Mouse (Mus musculus) heart, adult 2 months (tissue): Measurements from ENCODE around the gene Ush1c. TPM values are rescaled to one million over a fixed set of nuclear protein-coding genes. Genes with fewer than 3 reads are reported as not detected.

Experiments used
- DNase-seq, 2 experiments: peaks; one replicate each; pipeline ENCODE4 v3.0.0; 2021
- H3K27ac ChIP-seq: fragments of 200-600 bp; 2 replicates; pipeline ENCODE4 v1.8.1; 2022
- H3K27me3 ChIP-seq: fragments of 200-500 bp; 2 replicates; pipeline ENCODE4 v1.6.1; 2012; ENCODE audit warnings: mild to moderate bottlenecking, low read length, inconsistent platforms, mixed read lengths; ENCODE audit not compliant: control insufficient read depth, insufficient read depth
- H3K36me3 ChIP-seq: fragments of 200-500 bp; 2 replicates; pipeline ENCODE4 v1.6.1; 2012; ENCODE audit warnings: low read length, inconsistent platforms; ENCODE audit not compliant: control insufficient read depth, insufficient read depth
- H3K4me1 ChIP-seq: fragments of 200-500 bp; 2 replicates; pipeline ENCODE4 v1.6.1; 2011; ENCODE audit warnings: low read length; ENCODE audit not compliant: control insufficient read depth, insufficient read depth
- H3K4me3 ChIP-seq: fragments of 200-600 bp; 2 replicates; pipeline ENCODE4 v1.8.1; 2022
- H3K79me2 ChIP-seq: fragments of 200-500 bp; replicated peaks from 2 replicates; pipeline ENCODE4 v1.6.1; 2012; ENCODE audit warnings: mild to moderate bottlenecking, inconsistent platforms, low read length, moderate library complexity, mixed read lengths; ENCODE audit not compliant: control insufficient read depth, insufficient read depth
- H3K9ac ChIP-seq: fragments of 200-500 bp; 2 replicates; pipeline ENCODE4 v1.6.1; 2012; ENCODE audit warnings: low read depth, mild to moderate bottlenecking, control low read depth, inconsistent platforms, low read length, mixed read lengths
- CTCF ChIP-seq: fragments of 200-600 bp; IDR thresholded peaks from 2 replicates; pipeline ENCODE4 v1.8.1; 2022; ENCODE audit warnings: antibody characterized with exemption, mild to moderate bottlenecking, moderate library complexity
- EP300 ChIP-seq: fragments of 200-500 bp; IDR thresholded peaks from 2 replicates; pipeline ENCODE4 v1.6.1; 2011; ENCODE audit warnings: low read depth, low read length, control low read depth; ENCODE audit not compliant: insufficient read depth
- POLR2A ChIP-seq: fragments of 200-500 bp; IDR thresholded peaks from 2 replicates; pipeline ENCODE4 v1.6.1; 2011; ENCODE audit warnings: mild to moderate bottlenecking, low read depth, low read length, control low read depth; ENCODE audit not compliant: insufficient read depth
- WGBS: fragments of 180-500 bp; shearing (Covaris S2); methylation state at CpG from one replicate; pipeline ENCODE4 v1.1.7; 2018; 5-methylcytosine and 5-hydroxymethylcytosine counted together
- intact Hi-C: fragments of 180-260 bp; cut with DNase I; formaldehyde crosslinking; loops from one replicate; pipeline ENCODE4 v1.15.1; 2025
- polyA plus RNA-seq: library from polyadenylated mRNA; depleted of rRNA; stranded (reverse); fragments of >200 nt; gene quantifications from 2 replicates; pipeline ENCODE4 v1.2.3, GENCODE M21; 2012
- total RNA-seq, 2 experiments: library from RNA; stranded (reverse); gene quantifications; 2 replicates each; pipeline ENCODE4 v1.2.3; 2021

The Ush1c gene
- total and polyA plus RNA-seq, 3 experiments: 4.0 to 5.5 (median 5.1) TPM

DNA sequence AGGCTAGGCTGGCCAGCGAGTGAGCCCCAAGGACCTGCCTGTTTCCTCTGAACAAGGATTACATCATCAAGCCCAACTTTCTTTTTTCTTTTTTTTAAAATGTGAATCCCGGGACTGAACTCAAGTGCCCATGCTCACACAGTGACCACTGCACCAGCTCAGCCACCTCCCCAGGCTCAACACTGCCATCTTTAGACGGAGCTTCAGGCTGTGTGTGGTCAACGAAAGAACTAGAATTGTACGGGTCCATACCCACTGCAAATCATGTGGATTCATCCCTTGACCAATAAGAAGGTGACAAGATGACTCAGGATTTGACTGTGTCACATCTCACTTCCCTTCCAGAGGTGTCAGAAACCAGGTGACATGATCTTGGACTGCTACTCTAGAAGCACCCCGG is 33.5 kb downstream of the Ush1c start:
- Histone ChIP-seq H3K36me3 (no peaks in the 10 kb centered on the region), H3K27me3 (no peaks in the 10 kb centered on the region), H3K9ac (no peak overlapping the region), H3K79me2 (no peaks in the 10 kb centered on the region), H3K4me1 (no peaks in the 10 kb centered on the region), H3K27ac (no peak overlapping the region), H3K4me3 (no peak overlapping the region)
- WGBS: 64% methylated on average over 6 of the region's 6 CpGs
- intact Hi-C loops: loop anchor here (1.0 kb wide), 1 partner anchor 108 kb away; no protein-coding TSS in a partner anchor
- no peak for TF ChIP-seq POLR2A
- TF ChIP-seq CTCF: peak; percentile 39
- DNase-seq: no peak

DNA sequence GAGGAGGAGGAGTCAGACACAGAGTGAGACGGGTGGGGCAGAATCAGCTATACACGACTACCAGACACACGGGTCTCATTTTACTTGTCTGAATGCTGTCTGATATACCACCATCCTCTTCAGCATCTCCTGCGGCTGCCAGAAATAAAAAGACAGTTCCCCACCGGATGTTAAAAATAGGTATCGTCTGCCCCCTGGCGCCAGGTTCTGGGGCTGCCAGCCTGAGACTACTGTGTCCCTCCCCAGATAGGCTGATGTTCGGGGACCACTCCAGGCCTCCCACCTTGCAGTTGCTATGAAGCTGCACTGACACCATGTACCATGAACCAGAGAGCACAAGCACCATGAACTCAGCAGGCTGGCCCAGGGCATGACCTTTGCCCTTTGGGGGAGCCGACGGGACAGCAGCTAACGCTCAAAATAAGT is 34.2 kb downstream of the Ush1c start:
- Histone ChIP-seq H3K79me2 (no peaks in the 10 kb centered on the region), H3K27ac (no peak overlapping the region), H3K27me3 (no peaks in the 10 kb centered on the region), H3K4me1 (no peaks in the 10 kb centered on the region), H3K4me3 (no peak overlapping the region), H3K9ac (no peak overlapping the region), H3K36me3 (no peaks in the 10 kb centered on the region)
- TF ChIP-seq EP300 (no peak), CTCF (peak; percentile 72)
- intact Hi-C loops: loop anchor here (1.0 kb wide), 1 partner anchor 108 kb away; no protein-coding TSS in a partner anchor
- DNase-seq: peak; percentile 17 to 50
- 44% methylated on average over 11 of the region's 11 CpGs for WGBS

DNA sequence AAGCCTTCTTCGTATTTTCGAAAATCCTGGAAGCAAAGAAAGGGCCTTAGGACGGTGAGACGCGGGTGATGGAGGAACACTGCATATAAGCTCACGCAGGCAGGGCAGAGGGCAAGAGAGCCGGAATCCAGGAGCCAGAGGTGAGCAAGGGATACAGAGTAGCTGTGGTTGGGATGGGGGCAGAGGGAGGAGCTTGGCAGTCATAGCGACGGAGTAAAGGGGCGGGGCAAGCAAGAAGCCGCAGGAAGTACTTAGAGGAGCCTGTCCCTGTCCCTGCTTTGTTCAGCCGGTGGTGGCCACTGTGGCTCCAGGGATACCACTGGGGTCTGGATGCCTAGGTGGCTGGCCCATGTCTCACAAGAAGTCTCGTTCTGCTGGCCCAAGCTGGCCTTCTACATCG is 36.7 kb downstream of the Ush1c start:
- 45% methylated on average over 14 of the region's 14 CpGs for WGBS

DNA sequence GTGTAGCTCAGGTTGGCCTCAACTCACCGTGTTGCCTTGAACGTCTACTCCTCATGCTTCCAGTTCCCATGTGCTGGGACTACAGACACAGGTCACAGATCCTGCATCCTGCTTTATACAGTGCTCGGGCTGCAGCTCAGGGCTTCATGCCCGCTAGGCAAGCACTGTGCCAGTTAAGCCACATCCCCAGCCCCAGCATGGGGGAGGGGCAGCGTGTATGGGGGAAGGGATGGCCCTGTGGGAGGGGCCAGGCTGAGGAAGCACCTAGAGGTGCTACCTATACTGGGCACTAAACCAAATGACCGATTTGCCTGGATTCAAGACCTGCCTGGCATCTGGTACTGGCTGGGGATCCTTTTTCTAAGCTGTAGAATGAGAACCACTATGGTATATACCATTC is 38.3 kb downstream of the Ush1c start:
- H3K4me3 ChIP-seq: no peak overlapping the region
- H3K9ac ChIP-seq: no peak overlapping the region
- no peaks in the 10 kb centered on the region for H3K79me2 ChIP-seq
- H3K27me3 ChIP-seq: no peaks in the 10 kb centered on the region
- intact Hi-C loops: no loop called here
- H3K27ac ChIP-seq: no peak overlapping the region
- no peaks in the 10 kb centered on the region for H3K36me3 ChIP-seq
- DNase-seq: no peak
- 66% methylated on average over 6 of the region's 6 CpGs for WGBS
- no peaks in the 10 kb centered on the region for H3K4me1 ChIP-seq
- TF ChIP-seq CTCF (no peak), POLR2A (no peak), EP300 (no peak)

More for the DNA sequence above, 36.7 kb downstream of the Ush1c start:
- DNase-seq: no peak
- Histone ChIP-seq H3K4me1 (no peaks in the 10 kb centered on the region), H3K36me3 (no peaks in the 10 kb centered on the region), H3K79me2 (no peaks in the 10 kb centered on the region), H3K4me3 (no peak overlapping the region), H3K27ac (no peak overlapping the region), H3K9ac (no peak overlapping the region), H3K27me3 (no peaks in the 10 kb centered on the region)
- intact Hi-C loops: no loop called here
- TF ChIP-seq CTCF: no peak
- no peak for TF ChIP-seq POLR2A
- no peak for TF ChIP-seq EP300

DNA sequence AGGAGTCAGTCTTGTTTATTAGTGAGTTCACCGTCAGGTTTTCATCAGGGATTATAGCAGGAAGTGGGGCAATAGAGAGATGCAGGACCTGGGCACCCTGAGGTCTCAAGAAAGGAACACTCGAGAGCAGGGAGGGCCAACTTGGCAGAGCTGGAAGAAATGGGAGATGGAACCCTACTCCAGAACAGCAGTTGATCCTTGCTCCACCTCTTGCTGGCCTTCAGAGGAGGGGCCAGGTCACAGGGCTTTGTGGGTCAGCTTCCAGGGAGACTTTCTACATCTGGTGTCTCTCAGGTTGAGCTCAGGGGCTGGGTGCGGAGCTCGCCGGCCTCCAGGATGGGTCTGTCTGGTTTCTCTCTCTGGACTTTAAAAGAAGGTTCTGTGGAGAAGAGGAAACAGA is 42.9 kb downstream of the Ush1c start:
- DNase-seq: no peak
- Histone ChIP-seq H3K4me1 (no peaks in the 10 kb centered on the region), H3K79me2 (no peaks in the 10 kb centered on the region), H3K4me3 (no peak overlapping the region), H3K36me3 (no peaks in the 10 kb centered on the region), H3K9ac (no peak overlapping the region), H3K27me3 (no peaks in the 10 kb centered on the region), H3K27ac (no peak overlapping the region)
- WGBS: 87% methylated on average over 5 of the region's 5 CpGs
- TF ChIP-seq POLR2A: no peak
- no peak for TF ChIP-seq EP300
- TF ChIP-seq CTCF: no peak
- intact Hi-C loops: no loop called here

DNA sequence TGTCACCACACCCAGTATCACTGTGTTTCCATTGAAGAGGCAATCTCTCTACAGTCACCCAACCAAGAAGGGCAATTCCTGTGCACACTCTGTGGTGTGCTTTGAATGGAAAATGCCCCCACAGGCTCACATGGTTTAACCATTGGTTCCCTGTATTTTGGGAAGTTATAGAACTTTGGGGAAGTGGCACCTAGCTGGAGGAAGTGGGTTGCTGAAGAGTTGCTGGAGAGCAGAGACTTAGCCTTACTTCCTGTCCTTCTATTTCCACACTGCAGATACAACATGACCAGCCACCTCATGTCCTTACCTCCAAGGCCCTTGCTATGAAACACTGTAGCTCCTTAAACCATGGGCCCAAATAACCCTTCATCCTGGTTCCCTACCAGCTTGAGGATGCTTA is 54.1 kb downstream of the Ush1c start:
- Histone ChIP-seq H3K27me3 (no peaks in the 10 kb centered on the region), H3K9ac (no peak overlapping the region), H3K36me3 (no peaks in the 10 kb centered on the region), H3K27ac (no peak overlapping the region), H3K4me3 (no peak overlapping the region), H3K4me1 (no peaks in the 10 kb centered on the region), H3K79me2 (no peaks in the 10 kb centered on the region)
- TF ChIP-seq POLR2A (no peak), EP300 (no peak), CTCF (no peak)
- intact Hi-C loops: no loop called here
- DNase-seq: no peak
